Mouse (Mus musculus) mesoderm, embryonic 11.5 days (tissue): ENCODE data around the gene Luc7l.

ENCODE experiments used
- DNase-seq: peaks from one replicate; pipeline ENCODE4 v3.0.0-alpha.2; 2012; ENCODE audit warnings: low read depth, low spot score

The Luc7l gene

GRCm38 (mm10) chr17:26252539-26253251 is at the start of gene Luc7l:
Gene Luc7l, plus strand, starts transcription at chr17:26252896.
- DNase-seq, result peak; percentile 93

- DNase-seq, result no peak
Observed at GRCm38 (mm10) chr17:26203321-26203811, 49.3 kb upstream of the Luc7l start.

DNA sequence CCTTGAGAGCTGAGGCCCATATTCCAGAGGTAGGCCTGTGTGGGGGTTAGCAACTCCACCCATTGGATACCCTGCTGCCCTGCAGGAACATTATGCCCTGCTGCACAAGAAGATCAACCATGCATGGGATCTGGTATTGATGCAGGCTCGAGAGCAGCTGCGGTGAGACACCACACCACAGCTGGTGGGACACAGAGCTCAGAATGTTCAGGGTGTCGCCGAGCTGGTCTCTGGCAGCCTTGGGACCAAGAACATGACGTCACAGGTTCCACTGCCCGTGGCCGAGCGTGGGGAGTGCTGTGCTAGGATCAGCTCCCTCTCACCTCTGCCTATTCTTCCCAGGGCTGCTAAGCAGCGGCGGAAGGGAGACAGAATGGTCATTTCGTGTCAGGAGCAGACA is 47.9 kb upstream of the Luc7l start:
- no peak for DNase-seq

DNA sequence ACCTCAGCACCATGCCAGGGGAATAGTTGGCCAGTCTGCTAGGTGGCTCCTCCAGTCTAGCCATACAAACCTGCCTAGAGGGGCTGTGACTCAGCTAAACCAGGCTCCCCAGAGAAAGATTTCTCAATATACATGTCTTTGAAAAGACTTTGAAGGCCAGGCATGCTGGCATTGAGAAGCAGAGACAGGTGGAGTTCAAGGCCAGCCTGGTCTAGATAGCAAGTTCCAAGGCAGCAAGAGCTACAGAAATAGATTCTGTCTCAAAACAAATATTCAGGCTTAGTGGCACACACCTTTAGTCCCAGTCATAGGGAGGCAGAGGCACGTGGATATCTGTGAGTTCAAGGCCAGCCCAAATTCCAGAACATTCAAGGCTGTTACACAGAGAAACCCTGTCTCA is 46.3 kb upstream of the Luc7l start:
- DNase-seq, result no peak

DNA sequence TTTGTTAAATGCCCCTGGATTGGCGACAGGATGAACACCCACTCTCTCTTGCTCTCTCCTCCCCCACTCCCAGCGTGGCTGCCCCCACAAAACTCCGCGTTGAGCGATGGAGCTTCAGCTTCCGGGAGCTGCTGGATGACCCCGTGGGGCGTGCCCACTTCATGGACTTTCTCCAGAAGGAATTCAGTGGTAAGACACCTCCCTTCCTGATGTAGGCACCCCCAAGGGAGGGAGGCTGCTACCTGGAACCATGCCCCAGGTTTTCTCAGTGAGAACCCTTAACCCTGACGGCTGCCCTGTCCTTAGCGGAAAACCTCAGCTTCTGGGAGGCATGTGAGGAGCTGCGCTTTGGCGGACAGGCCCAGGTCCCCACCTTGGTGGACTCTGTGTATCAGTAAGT is 45.0 kb upstream of the Luc7l start, which contains the start of gene Arhgdig:
Gene Arhgdig (minus strand): TSS at position 101 of the 400 bp plus-strand sequence.
- DNase-seq, result no peak

- no peak for DNase-seq
Observed at GRCm38 (mm10) chr17:26212241-26212640, 40.5 kb upstream of the Luc7l start.

GRCm38 (mm10) chr17:26212681-26213080 is 40.0 kb upstream of the Luc7l start:
- DNase-seq, result no peak

GRCm38 (mm10) chr17:26221508-26221907 is 31.2 kb upstream of the Luc7l start:
- no peak for DNase-seq

GRCm38 (mm10) chr17:26225150-26225549 is 27.5 kb upstream of the Luc7l start:
- no peak for DNase-seq

DNA sequence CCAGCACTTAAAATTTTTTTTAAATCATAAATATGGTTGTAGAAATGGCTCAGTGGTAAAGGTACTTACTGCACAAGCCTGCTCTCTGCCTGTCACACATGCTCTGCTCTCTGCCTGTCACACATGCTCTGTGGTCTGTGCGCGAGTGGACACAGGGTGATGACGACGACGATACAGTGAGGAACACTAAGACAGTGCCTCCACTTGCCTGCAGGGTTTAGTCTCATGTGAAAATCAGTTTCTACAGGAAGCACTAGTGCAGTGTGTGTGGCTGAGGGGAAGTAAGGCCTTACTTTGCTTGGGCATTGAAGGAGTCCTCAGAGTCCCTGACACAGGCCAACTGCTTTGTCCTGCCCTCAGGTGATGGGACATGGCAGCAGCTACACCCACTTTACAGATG is 22.9 kb upstream of the Luc7l start:
- no peak for DNase-seq

DNA sequence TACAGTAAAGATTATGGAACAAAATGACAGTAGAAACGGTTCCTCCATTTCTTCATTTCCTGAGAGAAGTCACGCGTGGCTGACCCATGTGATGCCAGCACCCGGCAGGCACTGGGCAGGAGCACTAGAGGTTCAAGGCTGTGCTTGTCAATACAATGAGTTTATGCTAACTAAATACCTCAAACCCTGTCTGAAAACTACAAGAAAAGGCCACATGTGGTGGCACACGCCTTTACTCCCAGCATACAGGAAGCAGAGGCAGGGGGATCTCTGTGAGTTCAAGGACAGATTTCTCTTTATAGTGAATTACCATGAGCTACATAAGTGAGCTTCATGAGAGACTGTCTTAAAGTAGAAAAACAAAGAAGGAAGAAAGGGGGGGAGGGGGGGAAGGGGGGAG is 21.5 kb upstream of the Luc7l start:
- no peak for DNase-seq

DNA sequence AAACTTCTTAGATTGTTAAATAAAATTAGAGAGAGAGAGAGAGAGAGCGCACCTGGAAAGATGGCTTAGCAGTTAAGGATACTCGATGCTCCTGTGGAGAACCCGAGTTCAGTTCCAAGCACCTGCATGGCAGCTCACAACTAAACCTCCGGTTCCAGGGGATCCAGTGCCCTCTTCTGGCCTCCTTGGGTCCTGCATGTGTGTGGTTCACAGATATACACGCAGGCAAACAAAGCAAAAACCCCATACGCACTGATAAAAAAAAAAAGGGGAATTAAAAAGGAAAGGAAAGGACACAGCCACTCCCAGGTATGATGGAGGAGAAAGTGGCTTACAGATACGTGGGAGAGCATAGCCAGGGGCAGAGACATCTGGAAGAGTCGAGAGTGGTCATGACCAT is 19.8 kb upstream of the Luc7l start:
- DNase-seq, result no peak

DNA sequence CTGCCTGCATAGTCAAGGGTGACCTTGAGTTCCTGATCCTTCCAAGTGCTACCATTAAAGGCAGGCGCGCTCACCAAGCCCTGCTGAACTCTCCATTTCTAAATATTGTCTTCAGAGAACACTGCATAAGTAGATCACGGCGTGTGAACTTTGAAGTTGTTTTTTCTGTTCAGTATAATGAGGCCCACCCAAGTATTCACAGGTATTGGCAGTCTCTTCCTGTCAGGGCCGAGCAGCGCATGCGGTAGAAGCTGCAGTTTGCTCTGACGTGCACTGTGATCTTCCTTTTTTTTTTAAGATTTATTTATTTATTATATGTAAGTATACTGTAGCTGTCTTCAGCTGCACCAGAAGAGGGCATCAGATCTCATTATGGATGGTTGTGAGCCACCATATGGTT is 18.3 kb upstream of the Luc7l start:
- DNase-seq, result no peak

GRCm38 (mm10) chr17:26235077-26235815 is 17.4 kb upstream of the Luc7l start:
- no peak for DNase-seq

DNA sequence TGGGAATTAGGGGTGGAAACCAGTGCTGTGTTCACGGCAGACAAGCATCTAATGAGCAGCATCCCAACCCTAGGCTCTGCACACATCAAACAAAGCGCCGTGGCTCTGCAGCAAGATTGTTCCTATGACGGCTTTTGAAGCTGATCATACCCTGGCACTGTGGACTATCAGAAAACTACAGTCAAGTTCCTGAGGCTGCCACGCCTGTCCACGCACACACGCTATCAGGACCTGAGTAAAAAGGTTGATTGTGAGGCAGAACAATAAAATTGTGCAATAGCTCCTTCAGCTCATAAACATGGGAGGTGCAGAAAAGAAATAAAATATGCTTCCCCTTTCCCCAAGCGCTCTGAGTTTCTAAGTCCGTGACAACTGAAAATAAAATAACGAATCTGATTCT is 15.0 kb upstream of the Luc7l start:
- DNase-seq, result no peak

GRCm38 (mm10) chr17:26239551-26239950 is 13.1 kb upstream of the Luc7l start:
- no peak for DNase-seq

DNA sequence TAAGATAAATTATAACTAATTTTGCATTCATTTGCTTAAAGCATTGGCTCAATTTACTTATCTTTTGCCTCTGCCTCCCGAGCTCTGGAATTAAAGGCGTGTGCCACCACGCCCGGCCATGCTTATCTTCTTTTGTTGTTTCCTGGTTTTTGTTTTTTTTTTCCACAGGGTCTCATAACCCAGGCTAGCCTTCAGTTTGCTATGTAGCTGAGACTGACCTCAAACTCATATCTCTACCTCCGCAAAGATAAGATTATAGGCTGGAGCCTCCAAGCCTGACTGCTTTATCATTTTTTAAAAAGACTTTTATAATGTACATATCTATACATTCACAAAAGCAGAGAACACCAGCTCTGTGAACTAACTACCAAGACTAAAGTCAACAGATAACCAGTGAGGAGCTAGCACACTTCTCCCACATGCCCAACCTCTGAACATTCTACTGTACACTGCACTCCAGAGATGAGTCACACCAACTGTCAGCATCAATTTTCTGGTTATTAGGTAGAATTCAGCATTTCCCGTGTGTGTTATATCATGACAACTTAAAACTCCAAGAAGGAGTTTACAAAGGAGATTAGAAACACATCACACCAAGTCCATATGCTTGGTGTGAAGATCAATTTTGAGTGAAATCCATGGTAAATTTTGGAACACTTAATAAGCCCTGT is 12.4 kb upstream of the Luc7l start:
- DNase-seq, result no peak

GRCm38 (mm10) chr17:26240990-26241389 is 11.7 kb upstream of the Luc7l start:
- no peak for DNase-seq

- DNase-seq, result no peak
Observed at GRCm38 (mm10) chr17:26243471-26244100, 9.1 kb upstream of the Luc7l start.

GRCm38 (mm10) chr17:26244101-26244841 is 8.4 kb upstream of the Luc7l start, which contains the start of gene Fam234a:
Gene Fam234a, minus strand, starts transcription at chr17:26244242.
- peak; percentile 97 for DNase-seq

DNA sequence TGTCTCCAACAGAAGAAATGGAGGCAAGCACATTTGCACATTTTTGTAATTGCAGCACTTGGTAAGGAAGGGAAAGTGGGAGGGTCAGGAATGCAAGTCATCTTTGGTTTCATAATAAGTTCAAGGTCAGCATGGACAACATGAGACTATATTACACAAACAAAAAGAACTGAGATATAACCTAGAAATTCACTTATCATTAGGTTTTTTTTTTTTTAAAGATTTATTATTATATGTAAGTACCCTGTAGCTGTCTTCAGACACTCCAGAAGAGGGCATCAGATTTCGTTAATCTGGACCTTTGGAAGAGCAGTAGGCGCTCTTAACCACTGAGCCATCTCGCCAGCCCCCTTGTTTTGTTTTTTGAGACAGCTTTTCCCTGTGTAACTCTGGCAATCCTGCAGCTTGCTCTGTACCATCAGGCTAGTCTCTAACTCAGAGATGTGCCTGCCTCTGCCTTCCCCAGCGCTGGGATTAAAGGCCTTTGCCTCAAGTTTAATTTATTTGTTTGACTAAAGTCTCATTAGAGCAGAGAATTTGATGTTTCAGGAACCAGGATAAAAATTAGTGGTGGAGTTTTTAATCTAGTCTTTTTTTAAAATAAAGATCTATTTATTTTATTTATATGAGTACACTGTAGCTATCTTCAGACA is 684 bp upstream of the Luc7l start:
- DNase-seq, result no peak
